Mouse (Mus musculus): Measurements from ENCODE around the gene Dmkn. TPM values are rescaled to one million over a fixed set of nuclear protein-coding genes. Genes with fewer than 3 reads are reported as not detected.

Gene Dmkn
- polyA plus RNA-seq, 1 experiment: 3.6 TPM

DNA sequence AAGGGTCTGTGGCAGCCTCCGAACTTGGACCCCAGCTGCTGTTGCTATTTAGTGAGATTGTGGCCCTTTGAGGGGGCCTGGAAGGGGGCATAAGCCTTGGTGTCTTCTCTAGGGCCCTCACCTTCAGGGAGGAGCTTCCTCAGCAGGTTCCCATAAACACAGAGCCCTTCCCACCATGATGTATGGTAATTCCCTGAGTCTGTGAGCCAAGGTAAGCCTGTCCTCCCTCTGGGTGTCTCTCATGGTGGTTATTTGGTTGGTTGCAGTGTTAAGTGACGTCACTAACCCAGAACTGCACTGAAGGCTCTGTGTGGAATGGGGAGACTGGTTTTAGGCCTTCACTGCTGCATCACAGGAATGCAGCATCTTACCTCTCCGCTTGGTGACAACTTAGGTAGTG, 65.9 kb downstream of the Dmkn start:
- Histone ChIP-seq H3K27ac (ENCODE audit: insufficient read depth, low read depth, low read length) (no peak overlapping the region), H3K4me1 (ENCODE audit: control insufficient read depth, insufficient read depth, low read length) (peaks cover 6% of the 10 kb centered on the region), H3K4me3 (ENCODE audit: insufficient read depth, low read length) (no peak overlapping the region)
- no peak for TF ChIP-seq POLR2A (IDR thresholded peaks at IDR 0.05; ENCODE audit: borderline replicate concordance, low read depth, low read length)
- no peak for TF ChIP-seq CTCF (IDR thresholded peaks at IDR 0.05; ENCODE audit: low read depth, low read length)

Other genes with a start within 250 kb of the Dmkn start
- gene Arhgap33, start 228.7 kb upstream of the Dmkn start, polyA plus RNA-seq (2012; ENCODE audit: insufficient read depth, insufficient read length, missing spikeins): 8.4 and 9.5 TPM in 2 replicates
- 12.0 and 14.6 TPM in 2 replicates for gene Hspb6, start 211.6 kb upstream of the Dmkn start, polyA plus RNA-seq (2012; ENCODE audit: insufficient read depth, insufficient read length, missing spikeins)
- gene Proser3, start 211.5 kb upstream of the Dmkn start, polyA plus RNA-seq (2012; ENCODE audit: insufficient read depth, insufficient read length, missing spikeins): 8.8 and 12.2 TPM in 2 replicates
- gene Lin37, start 203.9 kb upstream of the Dmkn start, polyA plus RNA-seq (2012; ENCODE audit: insufficient read depth, insufficient read length, missing spikeins): 29.6 and 44.3 TPM in 2 replicates
- 62.1 and 74.5 TPM in 2 replicates for gene U2af1l4, start 200.5 kb upstream of the Dmkn start, polyA plus RNA-seq (2012; ENCODE audit: insufficient read depth, insufficient read length, missing spikeins)
- gene Gm49396, start 200.4 kb upstream of the Dmkn start, polyA plus RNA-seq (2012; ENCODE audit: insufficient read depth, insufficient read length, missing spikeins): 7.9 and 12.2 TPM in 2 replicates
- 204 and 236 TPM in 2 replicates for gene Psenen, start 200.1 kb upstream of the Dmkn start, polyA plus RNA-seq (2012; ENCODE audit: insufficient read depth, insufficient read length, missing spikeins)
- 1.3 and 2.1 TPM in 2 replicates for gene Igflr1, start 198.3 kb upstream of the Dmkn start, polyA plus RNA-seq (2012; ENCODE audit: insufficient read depth, insufficient read length, missing spikeins)
- 36.2 and 38.4 TPM in 2 replicates for gene Kmt2b, start 175.0 kb upstream of the Dmkn start, polyA plus RNA-seq (2012; ENCODE audit: insufficient read depth, insufficient read length, missing spikeins)
- gene Zbtb32, start 164.8 kb upstream of the Dmkn start, polyA plus RNA-seq (2012; ENCODE audit: insufficient read depth, insufficient read length, missing spikeins): 0.45 TPM in 1 of 2 replicates, not detected in the other
- gene Upk1a, start 150.9 kb upstream of the Dmkn start, polyA plus RNA-seq (2012; ENCODE audit: insufficient read depth, insufficient read length, missing spikeins): not detected in 2 replicates
- gene Cox6b1, start 137.6 kb upstream of the Dmkn start, polyA plus RNA-seq (2012; ENCODE audit: insufficient read depth, insufficient read length, missing spikeins): 553 and 612 TPM in 2 replicates
- not detected in 2 replicates for gene Etv2, start 127.9 kb upstream of the Dmkn start, polyA plus RNA-seq (2012; ENCODE audit: insufficient read depth, insufficient read length, missing spikeins)
- 59.6 and 69.7 TPM in 2 replicates for gene Rbm42, start 113.4 kb upstream of the Dmkn start, polyA plus RNA-seq (2012; ENCODE audit: insufficient read depth, insufficient read length, missing spikeins)
- 16.8 and 18.7 TPM in 2 replicates for gene Haus5, start 98.8 kb upstream of the Dmkn start, polyA plus RNA-seq (2012; ENCODE audit: insufficient read depth, insufficient read length, missing spikeins)
- gene Pmis2, start 92.2 kb upstream of the Dmkn start, polyA plus RNA-seq (2012; ENCODE audit: insufficient read depth, insufficient read length, missing spikeins): not detected in 2 replicates
- not detected in 2 replicates for gene 2200002J24Rik, start 64.8 kb upstream of the Dmkn start, polyA plus RNA-seq (2012; ENCODE audit: insufficient read depth, insufficient read length, missing spikeins)
- gene Atp4a, start 51.5 kb upstream of the Dmkn start, polyA plus RNA-seq (2012; ENCODE audit: insufficient read depth, insufficient read length, missing spikeins): not detected in 2 replicates
- gene Tmem147, start 34.2 kb upstream of the Dmkn start, polyA plus RNA-seq (2012; ENCODE audit: insufficient read depth, insufficient read length, missing spikeins): 74.6 and 80.3 TPM in 2 replicates
- not detected in 2 replicates for gene Gapdhs, start 20.1 kb upstream of the Dmkn start, polyA plus RNA-seq (2012; ENCODE audit: insufficient read depth, insufficient read length, missing spikeins)
- gene Sbsn, start 12.3 kb upstream of the Dmkn start, polyA plus RNA-seq (2012; ENCODE audit: insufficient read depth, insufficient read length, missing spikeins): 6.9 and 8.3 TPM in 2 replicates
- gene Krtdap, start 24.1 kb downstream of the Dmkn start, polyA plus RNA-seq (2012; ENCODE audit: insufficient read depth, insufficient read length, missing spikeins): not detected in 2 replicates
- gene Ffar2, start 60.0 kb downstream of the Dmkn start, polyA plus RNA-seq (2012; ENCODE audit: insufficient read depth, insufficient read length, missing spikeins): not detected in 2 replicates
- gene Ffar3, start 92.4 kb downstream of the Dmkn start, polyA plus RNA-seq (2012; ENCODE audit: insufficient read depth, insufficient read length, missing spikeins): not detected in 2 replicates
- not detected in 2 replicates for gene Ffar1, start 97.8 kb downstream of the Dmkn start, polyA plus RNA-seq (2012; ENCODE audit: insufficient read depth, insufficient read length, missing spikeins)
- 6.8 and 8.0 TPM in 2 replicates for gene Cd22, start 116.6 kb downstream of the Dmkn start, polyA plus RNA-seq (2012; ENCODE audit: insufficient read depth, insufficient read length, missing spikeins)
- 2.5 and 3.7 TPM in 2 replicates for gene Mag, start 151.1 kb downstream of the Dmkn start, polyA plus RNA-seq (2012; ENCODE audit: insufficient read depth, insufficient read length, missing spikeins)
- not detected in 2 replicates for gene Hamp2, start 160.9 kb downstream of the Dmkn start, polyA plus RNA-seq (2012; ENCODE audit: insufficient read depth, insufficient read length, missing spikeins)
- not detected in 2 replicates for gene Hamp, start 180.3 kb downstream of the Dmkn start, polyA plus RNA-seq (2012; ENCODE audit: insufficient read depth, insufficient read length, missing spikeins)
- gene Usf2, start 193.0 kb downstream of the Dmkn start, polyA plus RNA-seq (2012; ENCODE audit: insufficient read depth, insufficient read length, missing spikeins): 208 and 246 TPM in 2 replicates
- gene Lsr, start 209.7 kb downstream of the Dmkn start, polyA plus RNA-seq (2012; ENCODE audit: insufficient read depth, insufficient read length, missing spikeins): 29.2 and 32.1 TPM in 2 replicates
- gene Fam187b, start 210.0 kb downstream of the Dmkn start, polyA plus RNA-seq (2012; ENCODE audit: insufficient read depth, insufficient read length, missing spikeins): 4.6 and 7.3 TPM in 2 replicates